Mouse (Mus musculus): ENCODE results near the gene Olfr1045.

DNA sequence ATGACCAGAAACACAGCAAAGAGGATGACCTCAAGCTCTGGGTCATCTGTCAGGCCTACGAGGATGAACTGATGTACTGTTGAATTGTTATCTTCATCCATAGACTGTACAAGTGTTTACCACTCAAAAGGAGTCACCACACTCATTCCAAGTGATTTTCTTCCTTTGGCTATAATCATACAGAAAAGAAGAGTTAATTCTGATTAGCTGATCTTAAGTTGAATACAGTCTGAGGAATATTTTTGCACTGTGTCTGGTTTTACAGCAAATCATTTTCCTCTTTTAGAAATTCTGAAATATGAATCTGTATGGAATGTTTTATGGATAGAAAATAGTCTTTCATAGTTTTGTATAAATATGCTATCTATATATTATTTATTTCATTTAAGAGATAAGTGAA lies 56.2 kb downstream of the Olfr1045 start, which contains the start of gene Olfr1040:
- TF ChIP-seq CTCF (IDR thresholded peaks at IDR 0.05; ENCODE audit: low read depth) = no peak
- no peak for TF ChIP-seq EP300 (IDR thresholded peaks at IDR 0.05; ENCODE audit: low read depth)

Measured in liver, postnatal 0 days (tissue).